Mouse (Mus musculus): Measurements from ENCODE around the gene Pklr. TPM values are rescaled to one million over a fixed set of nuclear protein-coding genes. Genes with fewer than 3 reads are reported as not detected.

Pklr gene
- polyA plus RNA-seq, 1 experiment from 2014 or later = not detected

- H3K9ac ChIP-seq (ENCODE audit: low read length) = peak overlapping the region; percentile 81
- 5% methylated on average over 6 of the region's 6 CpGs for WGBS
- no peaks in the 10 kb centered on the region for H3K27me3 ChIP-seq (ENCODE audit: control insufficient read depth, insufficient read depth, low read length)
- ATAC-seq (ENCODE audit: insufficient number of reproducible peaks, insufficient read depth, low FRiP score, low read depth) = no peak
- H3K4me1 ChIP-seq (ENCODE audit: control insufficient read depth in 2 of 2, insufficient read depth in 2 of 2, low read length in 2 of 2) = peaks cover 4 to 11% of the 10 kb centered on the region in 2 experiments
- peak overlapping the region; percentile 64 to 95 for H3K4me3 ChIP-seq (ENCODE audit: control insufficient read depth in 1 of 2, insufficient read depth in 1 of 2, low read depth in 1 of 2, low read length in 2 of 2)
- H3K4me2 ChIP-seq (ENCODE audit: low read length) = peak overlapping the region; percentile 86
- H3K36me3 ChIP-seq (ENCODE audit: control insufficient read depth, insufficient read depth, low read length) = peaks cover 75% of the 10 kb centered on the region
- peak overlapping the region; percentile 71 to 81 for H3K27ac ChIP-seq (replicated peaks in 1 of 2; ENCODE audit: control insufficient read depth in 1 of 2, insufficient read depth in 1 of 2, low read depth in 2 of 2, low read length in 2 of 2)
- H3K9me3 ChIP-seq (ENCODE audit: control insufficient read depth, low read length) = no peaks in the 10 kb centered on the region
Measured at GRCm38 (mm10) chr3:89178107-89178385, 42.1 kb downstream of the Pklr start.

- Histone ChIP-seq H3K36me3 (ENCODE audit: control insufficient read depth, insufficient read depth, low read length) (peaks cover 65% of the 10 kb centered on the region), H3K27me3 (ENCODE audit: control insufficient read depth, insufficient read depth, low read length) (no peaks in the 10 kb centered on the region), H3K9me3 (ENCODE audit: control insufficient read depth, low read length) (no peaks in the 10 kb centered on the region), H3K4me3 (ENCODE audit: control insufficient read depth in 1 of 2, insufficient read depth in 1 of 2, low read depth in 1 of 2, low read length in 2 of 2) (no peak overlapping the region), H3K4me2 (ENCODE audit: low read length) (no peak overlapping the region), H3K9ac (ENCODE audit: low read length) (no peak overlapping the region), H3K4me1 (ENCODE audit: control insufficient read depth in 2 of 2, insufficient read depth in 2 of 2, low read length in 2 of 2) (peaks cover 11 to 17% of the 10 kb centered on the region in 2 experiments), H3K27ac (replicated peaks in 1 of 2; ENCODE audit: control insufficient read depth in 1 of 2, insufficient read depth in 1 of 2, low read depth in 2 of 2, low read length in 2 of 2) (no peak overlapping the region)
- no peak for ATAC-seq (ENCODE audit: insufficient number of reproducible peaks, insufficient read depth, low FRiP score, low read depth)
- 89% methylated on average over 11 of the region's 11 CpGs for WGBS
Measured at GRCm38 (mm10) chr3:89179056-89179455, 43.1 kb downstream of the Pklr start.

GRCm38 (mm10) chr3:89181749-89182500 is 46.0 kb downstream of the Pklr start:
- 93% methylated on average over 27 of the region's 27 CpGs for WGBS

GRCm38 (mm10) chr3:89182531-89183057 is 46.7 kb downstream of the Pklr start:
- ATAC-seq (ENCODE audit: insufficient number of reproducible peaks, insufficient read depth, low FRiP score, low read depth) = no peak
- peaks cover 11 to 17% of the 10 kb centered on the region in 2 experiments for H3K4me1 ChIP-seq (ENCODE audit: control insufficient read depth in 2 of 2, insufficient read depth in 2 of 2, low read length in 2 of 2)
- no peaks in the 10 kb centered on the region for H3K9me3 ChIP-seq (ENCODE audit: control insufficient read depth, low read length)
- peak overlapping the region; percentile 82 for H3K4me2 ChIP-seq (ENCODE audit: low read length)
- no peak overlapping the region; a peak in 1 of 4 replicates for H3K27ac ChIP-seq (replicated peaks in 1 of 2; ENCODE audit: control insufficient read depth in 1 of 2, insufficient read depth in 1 of 2, low read depth in 2 of 2, low read length in 2 of 2)
- peaks cover 42% of the 10 kb centered on the region for H3K36me3 ChIP-seq (ENCODE audit: control insufficient read depth, insufficient read depth, low read length)
- peak overlapping the region in 1 of 2 experiments; percentile 48; a peak in 3 of 4 replicates for H3K4me3 ChIP-seq (ENCODE audit: control insufficient read depth in 1 of 2, insufficient read depth in 1 of 2, low read depth in 1 of 2, low read length in 2 of 2)
- H3K9ac ChIP-seq (ENCODE audit: low read length) = peak overlapping the region; percentile 81
- no peaks in the 10 kb centered on the region for H3K27me3 ChIP-seq (ENCODE audit: control insufficient read depth, insufficient read depth, low read length)
- WGBS = 43% methylated on average over 7 of the region's 7 CpGs

More at GRCm38 (mm10) chr3:89181749-89182500, 46.0 kb downstream of the Pklr start:
- Histone ChIP-seq H3K4me1 (ENCODE audit: control insufficient read depth in 2 of 2, insufficient read depth in 2 of 2, low read length in 2 of 2) (peaks cover 11 to 17% of the 10 kb centered on the region in 2 experiments), H3K4me2 (ENCODE audit: low read length) (no peak overlapping the region), H3K4me3 (ENCODE audit: control insufficient read depth in 1 of 2, insufficient read depth in 1 of 2, low read depth in 1 of 2, low read length in 2 of 2) (no peak overlapping the region), H3K27me3 (ENCODE audit: control insufficient read depth, insufficient read depth, low read length) (no peaks in the 10 kb centered on the region), H3K36me3 (ENCODE audit: control insufficient read depth, insufficient read depth, low read length) (peaks cover 42% of the 10 kb centered on the region), H3K9me3 (ENCODE audit: control insufficient read depth, low read length) (no peaks in the 10 kb centered on the region), H3K27ac (replicated peaks in 1 of 2; ENCODE audit: control insufficient read depth in 1 of 2, insufficient read depth in 1 of 2, low read depth in 2 of 2, low read length in 2 of 2) (no peak overlapping the region), H3K9ac (ENCODE audit: low read length) (no peak overlapping the region)
- no peak for ATAC-seq (ENCODE audit: insufficient number of reproducible peaks, insufficient read depth, low FRiP score, low read depth)

- Histone ChIP-seq H3K36me3 (ENCODE audit: control insufficient read depth, insufficient read depth, low read length) (peaks cover 48% of the 10 kb centered on the region), H3K9ac (ENCODE audit: low read length) (peak within 1 kb of the TSS; percentile 81), H3K27me3 (ENCODE audit: control insufficient read depth, insufficient read depth, low read length) (no peaks in the 10 kb centered on the region), H3K4me3 (ENCODE audit: control insufficient read depth in 1 of 2, insufficient read depth in 1 of 2, low read depth in 1 of 2, low read length in 2 of 2) (peak within 1 kb of the TSS; percentile 48 to 79), H3K4me2 (ENCODE audit: low read length) (peak within 1 kb of the TSS; percentile 82), H3K4me1 (ENCODE audit: control insufficient read depth in 2 of 2, insufficient read depth in 2 of 2, low read length in 2 of 2) (peaks cover 9 to 15% of the 10 kb centered on the region in 2 experiments), H3K27ac (replicated peaks in 1 of 2; ENCODE audit: control insufficient read depth in 1 of 2, insufficient read depth in 1 of 2, low read depth in 2 of 2, low read length in 2 of 2) (peak within 1 kb of the TSS; percentile 41 to 53; a peak in 3 of 4 replicates), H3K9me3 (ENCODE audit: control insufficient read depth, low read length) (no peaks in the 10 kb centered on the region)
- peak; percentile 89 for ATAC-seq (ENCODE audit: insufficient number of reproducible peaks, insufficient read depth, low FRiP score, low read depth)
- 6% methylated on average over 39 of the region's 39 CpGs for WGBS
Measured at GRCm38 (mm10) chr3:89183058-89183958, 47.4 kb downstream of the Pklr start, which contains the start of gene Fam189b. TSS of gene Fam189b (plus strand) at chr3:89183143.

- 83% methylated on average over 6 of the region's 6 CpGs for WGBS
- Histone ChIP-seq H3K27ac (replicated peaks in 1 of 2; ENCODE audit: control insufficient read depth in 1 of 2, insufficient read depth in 1 of 2, low read depth in 2 of 2, low read length in 2 of 2) (no peak overlapping the region), H3K9ac (ENCODE audit: low read length) (peak overlapping the region; percentile 81), H3K4me1 (ENCODE audit: control insufficient read depth in 2 of 2, insufficient read depth in 2 of 2, low read length in 2 of 2) (peaks cover 9 to 11% of the 10 kb centered on the region in 2 experiments), H3K4me3 (ENCODE audit: control insufficient read depth in 1 of 2, insufficient read depth in 1 of 2, low read depth in 1 of 2, low read length in 2 of 2) (peak overlapping the region; percentile 48 to 79), H3K27me3 (ENCODE audit: control insufficient read depth, insufficient read depth, low read length) (no peaks in the 10 kb centered on the region), H3K36me3 (ENCODE audit: control insufficient read depth, insufficient read depth, low read length) (peaks cover 53% of the 10 kb centered on the region), H3K9me3 (ENCODE audit: control insufficient read depth, low read length) (no peaks in the 10 kb centered on the region), H3K4me2 (ENCODE audit: low read length) (peak overlapping the region; percentile 82)
- ATAC-seq (ENCODE audit: insufficient number of reproducible peaks, insufficient read depth, low FRiP score, low read depth) = no peak
Measured at GRCm38 (mm10) chr3:89183959-89184315, 48.0 kb downstream of the Pklr start.

- no peak overlapping the region for H3K4me3 ChIP-seq (ENCODE audit: control insufficient read depth in 1 of 2, insufficient read depth in 1 of 2, low read depth in 1 of 2, low read length in 2 of 2)
- no peak for ATAC-seq (ENCODE audit: insufficient number of reproducible peaks, insufficient read depth, low FRiP score, low read depth)
- no peaks in the 10 kb centered on the region for H3K9me3 ChIP-seq (ENCODE audit: control insufficient read depth, low read length)
- no peaks in the 10 kb centered on the region for H3K27me3 ChIP-seq (ENCODE audit: control insufficient read depth, insufficient read depth, low read length)
- H3K9ac ChIP-seq (ENCODE audit: low read length) = no peak overlapping the region
- no peak overlapping the region for H3K27ac ChIP-seq (replicated peaks in 1 of 2; ENCODE audit: control insufficient read depth in 1 of 2, insufficient read depth in 1 of 2, low read depth in 2 of 2, low read length in 2 of 2)
- WGBS = 36% methylated on average over 23 of the region's 23 CpGs
- H3K4me1 ChIP-seq (ENCODE audit: control insufficient read depth in 2 of 2, insufficient read depth in 2 of 2, low read length in 2 of 2) = peaks cover 9 to 11% of the 10 kb centered on the region in 2 experiments
- no peak overlapping the region for H3K4me2 ChIP-seq (ENCODE audit: low read length)
- peaks cover 20% of the 10 kb centered on the region for H3K36me3 ChIP-seq (ENCODE audit: control insufficient read depth, insufficient read depth, low read length)
Measured at GRCm38 (mm10) chr3:89187197-89187596, 51.3 kb downstream of the Pklr start.

Data from heart, embryonic 14.5 days (tissue).